Mouse (Mus musculus) neural tube, embryonic 11.5 days (tissue): ENCODE measurements around the gene Rimklb. TPM values are rescaled to one million over a fixed set of nuclear protein-coding genes. Genes with fewer than 3 reads are reported as not detected.
"Not testable (repeated sequence)": the region's sequence is repeated elsewhere in the genome, so short reads cannot be mapped to it uniquely, and the experiment has no call there.

Experiments
- ATAC-seq: fragments of 200-750 bp; cut with Nextera tagmentation; 2 replicates; pipeline ENCODE4 v1.8.0; 2017; ENCODE audit warnings: moderate number of reproducible peaks, mild to moderate bottlenecking, moderate TSS enrichment, moderate library complexity; ENCODE audit not compliant: insufficient read depth, low FRiP score, low TSS enrichment
- DNase-seq: peaks from one replicate; pipeline ENCODE4 v3.0.0-alpha.2; 2015; ENCODE audit warnings: low spot score
- H3K27ac ChIP-seq: fragments of 300-500 bp; sonication (generic); 2 replicates; pipeline ENCODE4 v1.5.1; 2014; ENCODE audit warnings: low read depth, mild to moderate bottlenecking, low read length
- H3K27me3 ChIP-seq: fragments of 300-500 bp; sonication (generic); 2 replicates; pipeline ENCODE4 v1.6.1; 2014; ENCODE audit warnings: mild to moderate bottlenecking, low read length, mixed read lengths; ENCODE audit not compliant: control insufficient read depth, insufficient read depth
- H3K36me3 ChIP-seq: fragments of 300-500 bp; sonication (generic); 2 replicates; pipeline ENCODE4 v1.6.1; 2014; ENCODE audit warnings: mild to moderate bottlenecking, low read length, moderate library complexity, mixed read lengths; ENCODE audit not compliant: control insufficient read depth, insufficient read depth
- H3K4me1 ChIP-seq: fragments of 300-500 bp; sonication (generic); 2 replicates; pipeline ENCODE4 v1.6.1; 2014; ENCODE audit warnings: low read length, mixed read lengths; ENCODE audit not compliant: control insufficient read depth, insufficient read depth
- H3K4me2 ChIP-seq: fragments of 300-500 bp; sonication (generic); 2 replicates; pipeline ENCODE4 v1.6.1; 2014; ENCODE audit warnings: low read depth, mild to moderate bottlenecking, moderate library complexity
- H3K4me3 ChIP-seq: fragments of 300-500 bp; sonication (generic); 2 replicates; pipeline ENCODE4 v1.5.1; 2014; ENCODE audit warnings: low read depth, low read length
- H3K9ac ChIP-seq: fragments of 300-500 bp; sonication (generic); 2 replicates; pipeline ENCODE4 v1.6.1; 2014; ENCODE audit warnings: mild to moderate bottlenecking, low read length
- H3K9me3 ChIP-seq: fragments of 300-500 bp; sonication (generic); 2 replicates; pipeline ENCODE4 v1.6.1; 2016; ENCODE audit warnings: low read length; ENCODE audit not compliant: control insufficient read depth
- WGBS: fragments of 180-500 bp; shearing (Covaris S2); extraction: QIAGEN DNeasy Blood & Tissue Kit; methylation state at CpG from one replicate; pipeline ENCODE4 v1.1.7; 2014; 5-methylcytosine and 5-hydroxymethylcytosine counted together
- polyA plus RNA-seq: library from polyadenylated mRNA; unstranded; fragments of >200 nt; fragmentation: Nextera tagmentation; extraction: Ambion mirVana; gene quantifications from 2 replicates; pipeline ENCODE4 v1.2.1, GENCODE M21; 2014

Gene Rimklb
- polyA plus RNA-seq, 1 experiment from 2014 or later = 68.3 TPM

- H3K4me2 ChIP-seq = peak overlapping the region; percentile 60
- peak overlapping the region; percentile 59 for H3K9ac ChIP-seq
- peak; percentile 80 for ATAC-seq
- DNase-seq = peak; percentile 92
- under 1% methylated on average over 16 of the region's 16 CpGs for whole genome bisulfite sequencing
- no peaks in the 10 kb centered on the region for H3K36me3 ChIP-seq
- H3K27ac ChIP-seq = peak overlapping the region; percentile 74
- no peaks in the 10 kb centered on the region for H3K9me3 ChIP-seq
- H3K4me3 ChIP-seq = peak overlapping the region; percentile 33
- peaks cover 10% of the 10 kb centered on the region for H3K4me1 ChIP-seq
- H3K27me3 ChIP-seq = no peaks in the 10 kb centered on the region
Observed at GRCm38 (mm10) chr6:122491557-122491956, 7.0 kb downstream of the Rimklb start.

- Histone ChIP-seq H3K36me3 (no peaks in the 10 kb centered on the region), H3K27me3 (no peaks in the 10 kb centered on the region), H3K4me2 (peak overlapping the region; percentile 60), H3K4me3 (peak overlapping the region; percentile 33), H3K4me1 (peaks cover 10% of the 10 kb centered on the region), H3K9me3 (no peaks in the 10 kb centered on the region), H3K9ac (peak overlapping the region; percentile 59), H3K27ac (peak overlapping the region; percentile 74)
- WGBS = 27% methylated on average over 15 of the region's 15 CpGs
- DNase-seq (peak; percentile 40), ATAC-seq (no peak)
Observed at GRCm38 (mm10) chr6:122490929-122491512, 7.5 kb downstream of the Rimklb start.

GRCm38 (mm10) chr6:122486297-122487117 is 12.1 kb downstream of the Rimklb start:
- ATAC-seq (peak; percentile 91), DNase-seq (peak; percentile 93)
- H3K4me1 ChIP-seq = 0 out of 2 replicates have a peak, but pooled peaks cover 3% of the 10 kb centered on the region
- no peaks in the 10 kb centered on the region for H3K9me3 ChIP-seq
- under 1% methylated on average over 24 of the region's 111 CpGs for WGBS
- peak overlapping the region; percentile 89 for H3K9ac ChIP-seq
- H3K4me2 ChIP-seq = peak overlapping the region; percentile 55
- no peaks in the 10 kb centered on the region for H3K36me3 ChIP-seq
- H3K27me3 ChIP-seq = no peaks in the 10 kb centered on the region
- peak overlapping the region; percentile 93 for H3K27ac ChIP-seq
- peak overlapping the region; percentile 80 for H3K4me3 ChIP-seq

- peak; percentile 7 for ATAC-seq
- DNase-seq = peak; percentile 43
- H3K27ac ChIP-seq = peak overlapping the region; percentile 93
- peak overlapping the region; percentile 80 for H3K4me3 ChIP-seq
- 3% methylated on average over 37 of the region's 91 CpGs for WGBS
- H3K27me3 ChIP-seq = no peaks in the 10 kb centered on the region
- H3K4me1 ChIP-seq = 0 out of 2 replicates have a peak, but pooled peaks cover 3% of the 10 kb centered on the region
- peak overlapping the region; percentile 55 for H3K4me2 ChIP-seq
- peak overlapping the region; percentile 89 for H3K9ac ChIP-seq
- no peaks in the 10 kb centered on the region for H3K36me3 ChIP-seq
- H3K9me3 ChIP-seq = no peaks in the 10 kb centered on the region
Observed at GRCm38 (mm10) chr6:122485401-122486296, 12.9 kb downstream of the Rimklb start.

- Histone ChIP-seq H3K9me3 (no peaks in the 10 kb centered on the region), H3K4me1 (no peaks in the 10 kb centered on the region), H3K36me3 (no peaks in the 10 kb centered on the region), H3K27me3 (no peaks in the 10 kb centered on the region), H3K9ac (no peak overlapping the region), H3K4me3 (no peak overlapping the region), H3K4me2 (no peak overlapping the region), H3K27ac (no peak overlapping the region)
- ATAC-seq (no peak), DNase-seq (no peak)
- 85% methylated on average over 3 of the region's 3 CpGs for WGBS
Observed at GRCm38 (mm10) chr6:122478062-122478461, 20.5 kb downstream of the Rimklb start.

- not testable (repeated sequence) for H3K4me3 ChIP-seq, H3K27ac ChIP-seq, H3K27me3 ChIP-seq, DNase-seq, ATAC-seq, H3K9me3 ChIP-seq, H3K9ac ChIP-seq, H3K36me3 ChIP-seq, H3K4me2 ChIP-seq, H3K4me1 ChIP-seq
- WGBS = 92% methylated on average over 3 of the region's 3 CpGs
Observed at GRCm38 (mm10) chr6:122471461-122471860, 27.1 kb downstream of the Rimklb start.

- Histone ChIP-seq H3K27ac (no peak overlapping the region), H3K4me2 (no peak overlapping the region), H3K27me3 (no peaks in the 10 kb centered on the region), H3K9me3 (no peaks in the 10 kb centered on the region), H3K36me3 (peaks cover 8% of the 10 kb centered on the region), H3K4me3 (no peak overlapping the region), H3K4me1 (no peaks in the 10 kb centered on the region), H3K9ac (no peak overlapping the region)
- DNase-seq (no peak), ATAC-seq (no peak)
- WGBS = 94% methylated on average over 2 of the region's 2 CpGs
Observed at GRCm38 (mm10) chr6:122470240-122470639, 28.3 kb downstream of the Rimklb start.

- Histone ChIP-seq H3K4me1 (no peaks in the 10 kb centered on the region), H3K4me3 (no peak overlapping the region), H3K9me3 (no peaks in the 10 kb centered on the region), H3K4me2 (no peak overlapping the region), H3K27me3 (no peaks in the 10 kb centered on the region), H3K36me3 (peaks cover 8% of the 10 kb centered on the region), H3K27ac (no peak overlapping the region), H3K9ac (no peak overlapping the region)
- 97% methylated on average over 15 of the region's 15 CpGs for WGBS
- ATAC-seq (no peak), DNase-seq (no peak)
Observed at GRCm38 (mm10) chr6:122469030-122469640, 29.4 kb downstream of the Rimklb start.
